Mouse (Mus musculus): Measurements from ENCODE around the gene Erich4. TPM values are rescaled to one million over a fixed set of nuclear protein-coding genes. Genes with fewer than 3 reads are reported as not detected.

The Erich4 gene
- polyA plus RNA-seq, 1 experiment from 2014 or later: 0.60 TPM

GRCm38 (mm10) chr7:25644136-25644535 lies 28.4 kb upstream of the Erich4 start:
- ATAC-seq (ENCODE audit: insufficient read depth): no peak
- 33% methylated on average over 10 of the region's 10 CpGs for WGBS (ENCODE audit: insufficient replicate concordance)

GRCm38 (mm10) chr7:25639754-25640153 lies 24.1 kb upstream of the Erich4 start:
- ATAC-seq (ENCODE audit: insufficient read depth): no peak
- no peak overlapping the region for H3K4me3 ChIP-seq (replicated peaks)
- peaks cover 9% of the 10 kb centered on the region; the same call in 1 of the 2 replicates for H3K4me1 ChIP-seq (replicated peaks)
- whole genome bisulfite sequencing (ENCODE audit: insufficient replicate concordance): 78% methylated on average over 4 of the region's 4 CpGs
- no peak overlapping the region for H3K9ac ChIP-seq
- no peak overlapping the region for H3K27ac ChIP-seq (replicated peaks)
- H3K9me3 ChIP-seq (replicated peaks): no peaks in the 10 kb centered on the region
- H3K36me3 ChIP-seq (replicated peaks): 0 out of 2 replicates have a peak, but pooled peaks cover 5% of the 10 kb centered on the region
- no peak overlapping the region for H3K4me2 ChIP-seq
- no peaks in the 10 kb centered on the region for H3K27me3 ChIP-seq

More at GRCm38 (mm10) chr7:25644136-25644535, 28.4 kb upstream of the Erich4 start:
- Histone ChIP-seq H3K36me3 (replicated peaks) (0 out of 2 replicates have a peak, but pooled peaks cover 5% of the 10 kb centered on the region), H3K9ac (no peak overlapping the region), H3K9me3 (replicated peaks) (no peaks in the 10 kb centered on the region), H3K4me2 (no peak overlapping the region), H3K4me3 (replicated peaks) (no peak overlapping the region), H3K27me3 (no peaks in the 10 kb centered on the region), H3K4me1 (replicated peaks) (peaks cover 12% of the 10 kb centered on the region; the same call in 1 of the 2 replicates), H3K27ac (replicated peaks) (no peak overlapping the region)

- no peaks in the 10 kb centered on the region for H3K9me3 ChIP-seq (replicated peaks)
- 66% methylated on average over 5 of the region's 5 CpGs for WGBS (ENCODE audit: insufficient replicate concordance)
- H3K36me3 ChIP-seq (replicated peaks): 0 out of 2 replicates have a peak, but pooled peaks cover 5% of the 10 kb centered on the region
- H3K27me3 ChIP-seq: no peaks in the 10 kb centered on the region
- H3K27ac ChIP-seq (replicated peaks): no peak overlapping the region
- H3K4me2 ChIP-seq: no peak overlapping the region
- peaks cover 13% of the 10 kb centered on the region; the same call in 1 of the 2 replicates for H3K4me1 ChIP-seq (replicated peaks)
- H3K9ac ChIP-seq: no peak overlapping the region
- ATAC-seq (ENCODE audit: insufficient read depth): no peak
- H3K4me3 ChIP-seq (replicated peaks): no peak overlapping the region
Measured at GRCm38 (mm10) chr7:25637099-25637498, 21.4 kb upstream of the Erich4 start.

DNA sequence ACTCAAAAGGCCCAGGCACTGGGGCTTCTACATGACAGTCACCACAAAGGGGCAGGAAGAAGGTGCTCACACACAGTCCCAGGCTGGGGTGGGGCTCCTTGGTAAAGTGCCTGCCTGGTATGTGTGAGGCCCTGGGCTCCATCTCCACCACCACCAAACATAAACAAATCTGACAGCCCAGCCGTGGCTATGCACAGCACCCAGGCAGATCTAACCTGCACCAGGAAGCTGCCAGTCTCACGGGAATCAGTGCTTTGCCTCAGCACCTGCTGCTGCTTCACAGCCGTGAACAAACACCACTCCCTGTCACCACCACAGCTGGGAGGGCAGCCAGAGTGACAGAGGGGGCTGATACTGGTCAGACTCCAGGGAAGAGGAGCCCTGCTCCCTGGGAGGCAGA lies 20.7 kb upstream of the Erich4 start:
- WGBS (ENCODE audit: insufficient replicate concordance): 37% methylated on average over 3 of the region's 3 CpGs
- H3K36me3 ChIP-seq (replicated peaks): 0 out of 2 replicates have a peak, but pooled peaks cover 2% of the 10 kb centered on the region
- peaks cover 13% of the 10 kb centered on the region; the same call in 1 of the 2 replicates for H3K4me1 ChIP-seq (replicated peaks)
- no peak overlapping the region for H3K4me3 ChIP-seq (replicated peaks)
- no peaks in the 10 kb centered on the region for H3K9me3 ChIP-seq (replicated peaks)
- H3K4me2 ChIP-seq: no peak overlapping the region
- H3K9ac ChIP-seq: no peak overlapping the region
- no peak for ATAC-seq (ENCODE audit: insufficient read depth)
- no peaks in the 10 kb centered on the region for H3K27me3 ChIP-seq
- no peak overlapping the region for H3K27ac ChIP-seq (replicated peaks)

DNA sequence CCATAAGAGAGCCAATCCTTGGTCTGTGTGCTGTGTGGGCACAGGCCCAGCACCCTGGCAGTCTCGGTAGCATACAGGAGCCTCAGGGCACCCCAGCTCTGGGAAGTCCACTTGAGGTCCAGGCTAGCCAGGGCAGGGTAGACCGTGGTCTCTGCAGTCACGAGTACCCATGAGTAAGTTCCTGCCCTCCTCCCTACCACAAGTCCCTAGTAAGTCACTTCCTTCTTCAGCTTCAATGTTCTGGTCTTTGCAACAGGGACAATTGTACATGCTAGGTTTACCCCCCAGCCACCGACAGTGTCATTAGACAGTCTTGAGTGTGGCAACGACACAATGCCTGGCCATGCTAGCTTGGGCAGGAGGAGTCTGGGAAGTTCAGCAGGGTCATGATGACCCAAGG lies 17.0 kb upstream of the Erich4 start:
- H3K36me3 ChIP-seq (replicated peaks): no peaks in the 10 kb centered on the region; the same call in 1 of the 2 replicates
- H3K4me2 ChIP-seq: no peak overlapping the region
- H3K4me1 ChIP-seq (replicated peaks): peaks cover 32% of the 10 kb centered on the region
- 0 out of 2 replicates have a peak, but pooled peaks have one; percentile 30 for ATAC-seq (ENCODE audit: insufficient read depth)
- H3K9ac ChIP-seq: no peak overlapping the region
- H3K9me3 ChIP-seq (replicated peaks): no peaks in the 10 kb centered on the region
- peak overlapping the region; percentile 51; the same call in 1 of the 2 replicates for H3K27ac ChIP-seq (replicated peaks)
- no peak overlapping the region for H3K4me3 ChIP-seq (replicated peaks)
- WGBS (ENCODE audit: insufficient replicate concordance): 41% methylated on average over 5 of the region's 5 CpGs
- no peaks in the 10 kb centered on the region for H3K27me3 ChIP-seq

GRCm38 (mm10) chr7:25628323-25628620 lies 12.6 kb upstream of the Erich4 start:
- no peaks in the 10 kb centered on the region for H3K27me3 ChIP-seq
- WGBS (ENCODE audit: insufficient replicate concordance): 63% methylated on average over 8 of the region's 8 CpGs
- peak overlapping the region; percentile 55; the same call in 1 of the 2 replicates for H3K4me3 ChIP-seq (replicated peaks)
- H3K36me3 ChIP-seq (replicated peaks): no peaks in the 10 kb centered on the region; the same call in 1 of the 2 replicates
- no peak for ATAC-seq (ENCODE audit: insufficient read depth)
- peaks cover 46% of the 10 kb centered on the region for H3K4me1 ChIP-seq (replicated peaks)
- no peak overlapping the region for H3K27ac ChIP-seq (replicated peaks)
- no peak overlapping the region for H3K9ac ChIP-seq
- no peaks in the 10 kb centered on the region for H3K9me3 ChIP-seq (replicated peaks)
- peak overlapping the region; percentile 83 for H3K4me2 ChIP-seq

DNA sequence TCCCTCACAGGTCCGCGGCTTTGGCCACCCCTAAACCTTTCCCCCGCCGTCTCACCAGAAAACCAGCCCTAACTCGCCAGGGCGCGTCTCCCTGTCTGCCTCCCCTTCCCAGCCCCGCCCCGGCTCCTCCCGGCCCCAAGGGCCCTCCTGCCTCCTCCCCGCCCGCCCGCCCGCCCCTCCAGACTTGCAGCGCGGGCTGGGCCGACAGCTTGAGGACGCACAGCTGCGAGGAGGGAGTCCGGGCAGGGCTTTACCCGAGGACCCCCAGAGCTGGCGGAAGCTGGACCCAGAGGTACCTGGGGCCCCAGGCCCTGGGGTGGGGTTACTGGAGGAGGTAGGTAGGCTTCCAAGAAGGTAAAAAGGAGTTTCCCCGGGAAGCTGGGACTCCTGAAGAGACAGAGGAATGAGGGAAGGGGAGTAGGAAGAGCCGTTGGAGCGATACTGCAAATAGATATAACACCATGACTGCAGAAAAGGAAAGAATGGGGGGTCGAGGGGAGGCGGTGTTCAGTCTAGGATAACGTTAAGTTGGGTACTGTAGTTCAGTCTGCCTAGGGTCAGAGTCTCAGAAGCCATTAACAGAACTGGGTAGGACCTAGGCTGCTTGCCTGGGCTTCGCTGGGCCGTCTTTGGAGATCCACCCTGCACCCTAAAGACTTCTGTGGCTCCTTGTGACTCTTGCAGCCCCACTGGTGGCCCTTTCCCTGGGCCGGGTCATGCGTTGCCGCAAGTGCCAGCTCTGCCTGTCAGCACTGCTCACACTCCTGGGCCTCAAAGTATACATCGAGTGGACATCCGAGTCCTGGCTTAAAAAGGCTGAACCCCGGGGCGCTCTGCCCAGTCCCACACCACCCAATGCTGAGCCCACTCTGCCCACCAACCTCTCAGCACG lies 12.0 kb upstream of the Erich4 start:
- Histone ChIP-seq H3K27ac (replicated peaks) (peak overlapping the region; percentile 62), H3K9ac (peak overlapping the region; percentile 50), H3K9me3 (replicated peaks) (no peaks in the 10 kb centered on the region), H3K36me3 (replicated peaks) (peaks cover under 1% of the 10 kb centered on the region; the same call in 1 of the 2 replicates), H3K4me1 (replicated peaks) (peaks cover 41% of the 10 kb centered on the region), H3K4me2 (peak overlapping the region; percentile 83), H3K4me3 (replicated peaks) (peak overlapping the region; percentile 55), H3K27me3 (no peaks in the 10 kb centered on the region)
- 19% methylated on average over 38 of the region's 38 CpGs for WGBS (ENCODE audit: insufficient replicate concordance)
- peak; percentile 78 for ATAC-seq (ENCODE audit: insufficient read depth)

DNA sequence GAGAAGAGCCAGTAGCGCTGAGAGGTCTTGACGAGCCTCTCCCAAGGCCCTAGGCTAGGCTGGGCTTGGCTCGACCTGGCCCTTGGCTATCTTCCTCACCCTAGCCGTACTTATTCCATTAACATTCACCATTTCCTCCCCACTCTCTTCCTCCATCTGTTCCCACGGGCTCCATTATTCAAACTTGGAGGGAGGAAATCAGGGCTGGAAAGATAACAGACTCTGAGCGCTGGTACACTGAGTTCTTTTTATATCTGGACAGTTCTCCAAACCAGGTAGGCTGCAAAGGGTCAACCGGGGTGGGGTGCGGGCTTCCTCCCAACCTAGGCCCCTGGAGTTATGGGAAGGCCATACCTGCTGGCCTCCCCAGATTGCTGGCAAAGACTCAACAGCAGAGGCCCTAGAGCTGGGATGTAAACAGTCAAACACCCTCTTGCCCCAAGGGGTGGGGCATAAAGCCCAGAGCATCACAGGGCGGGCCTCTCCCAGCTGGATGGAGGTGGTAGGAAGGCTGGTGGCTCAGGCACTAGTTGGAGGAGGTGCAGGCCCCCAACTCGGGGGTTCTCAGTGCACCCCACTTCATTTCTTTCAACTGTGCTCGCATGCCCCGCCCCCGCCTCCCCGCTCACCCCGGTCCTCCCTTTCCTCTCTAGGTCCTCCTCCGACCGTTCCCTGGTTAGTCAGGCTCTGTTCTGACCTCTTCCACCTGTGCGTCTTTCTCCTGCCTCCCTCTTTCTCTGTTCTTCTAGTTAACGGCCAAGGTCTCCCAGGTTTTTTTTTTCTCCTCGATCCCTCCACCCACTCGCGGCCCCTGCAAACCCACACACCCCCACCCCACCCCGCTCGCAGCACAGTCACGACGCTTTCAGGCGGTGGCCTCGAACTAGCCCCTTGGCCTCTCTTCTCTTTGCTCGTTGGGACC lies 11.1 kb upstream of the Erich4 start, which contains the start of gene B3gnt8:
B3gnt8 (plus strand) TSS at position 146 of the 922 bp plus-strand sequence.
- no peak for ATAC-seq (ENCODE audit: insufficient read depth)
- 10% methylated on average over 29 of the region's 29 CpGs for WGBS (ENCODE audit: insufficient replicate concordance)
- peaks cover 7% of the 10 kb centered on the region; the same call in 1 of the 2 replicates for H3K36me3 ChIP-seq (replicated peaks)

GRCm38 (mm10) chr7:25625594-25626250 lies 10.0 kb upstream of the Erich4 start:
- 58% methylated on average over 10 of the region's 10 CpGs for WGBS (ENCODE audit: insufficient replicate concordance)
- Histone ChIP-seq H3K36me3 (replicated peaks) (peaks cover 7% of the 10 kb centered on the region; the same call in 1 of the 2 replicates), H3K4me1 (replicated peaks) (peaks cover 38% of the 10 kb centered on the region), H3K4me2 (no peak overlapping the region), H3K9ac (no peak overlapping the region), H3K27ac (replicated peaks) (no peak overlapping the region), H3K4me3 (replicated peaks) (no peak overlapping the region), H3K9me3 (replicated peaks) (no peaks in the 10 kb centered on the region), H3K27me3 (no peaks in the 10 kb centered on the region)
- ATAC-seq (ENCODE audit: insufficient read depth): no peak

More for the DNA sequence above, 11.1 kb upstream of the Erich4 start, which contains the start of gene B3gnt8:
- Histone ChIP-seq H3K4me3 (replicated peaks) (peak within 1 kb of the TSS; percentile 55), H3K27me3 (no peaks in the 10 kb centered on the region), H3K4me2 (peak within 1 kb of the TSS; percentile 83), H3K9me3 (replicated peaks) (no peaks in the 10 kb centered on the region), H3K9ac (peak within 1 kb of the TSS; percentile 50), H3K27ac (replicated peaks) (peak within 1 kb of the TSS; percentile 62), H3K4me1 (replicated peaks) (peaks cover 38% of the 10 kb centered on the region)

GRCm38 (mm10) chr7:25624851-25625250 lies 9.2 kb upstream of the Erich4 start:
- ATAC-seq (ENCODE audit: insufficient read depth): no peak
- H3K9ac ChIP-seq: no peak overlapping the region
- no peak overlapping the region for H3K4me2 ChIP-seq
- H3K27me3 ChIP-seq: no peaks in the 10 kb centered on the region
- no peaks in the 10 kb centered on the region for H3K9me3 ChIP-seq (replicated peaks)
- WGBS (ENCODE audit: insufficient replicate concordance): 46% methylated on average over 5 of the region's 5 CpGs
- no peak overlapping the region for H3K4me3 ChIP-seq (replicated peaks)
- peaks cover 7% of the 10 kb centered on the region; the same call in 1 of the 2 replicates for H3K36me3 ChIP-seq (replicated peaks)
- H3K4me1 ChIP-seq (replicated peaks): peaks cover 40% of the 10 kb centered on the region
- no peak overlapping the region for H3K27ac ChIP-seq (replicated peaks)

Measured in liver, embryonic 15.5 days (tissue).